Mouse (Mus musculus) layer of hippocampus, postnatal 36 days (tissue): ENCODE results near the gene Gm11027. TPM values are rescaled to one million over a fixed set of nuclear protein-coding genes. Genes with fewer than 3 reads are reported as not detected.

Experiments used
- DNase-seq, 2 experiments: peaks; one replicate each; pipeline ENCODE4 v3.0.0; 2022
- microRNA-seq, 2 experiments: library from miRNA; unstranded; fragments of <30 nt; microRNA quantifications; one replicate each; pipeline ENCODE4 v1.2.0; 2021
- total RNA-seq, 2 experiments: library from RNA; stranded (reverse); gene quantifications; 2 replicates each; pipeline ENCODE4 v1.2.3; 2021

Gm11027 gene
- total RNA-seq, 2 experiments from 2014 or later: not detected

GRCm38 (mm10) chr12:116280149-116280652 lies 5.0 kb downstream of the Gm11027 start:
- no peak for DNase-seq

GRCm38 (mm10) chr12:116280653-116281364 lies 5.6 kb downstream of the Gm11027 start, which contains the start of gene Esyt2:
Gene Esyt2, plus strand, starts transcription at chr12:116281196.
- peak; percentile 100 for DNase-seq

- DNase-seq: peak in 1 of 2 experiments; percentile 16
Observed at GRCm38 (mm10) chr12:116281427-116282281, 6.5 kb downstream of the Gm11027 start.

GRCm38 (mm10) chr12:116282856-116283255 lies 7.7 kb downstream of the Gm11027 start:
- DNase-seq: no peak

GRCm38 (mm10) chr12:116283511-116283910 lies 8.3 kb downstream of the Gm11027 start:
- DNase-seq: no peak

- no peak for DNase-seq
Observed at GRCm38 (mm10) chr12:116293185-116293584, 18.0 kb downstream of the Gm11027 start.

GRCm38 (mm10) chr12:116293599-116294292 lies 18.6 kb downstream of the Gm11027 start:
- DNase-seq: no peak

- DNase-seq: no peak
Observed at GRCm38 (mm10) chr12:116299906-116300305, 24.7 kb downstream of the Gm11027 start.

- no peak for DNase-seq
Observed at GRCm38 (mm10) chr12:116302181-116302580, 27.0 kb downstream of the Gm11027 start.

- no peak for DNase-seq
Observed at GRCm38 (mm10) chr12:116306042-116306441, 30.9 kb downstream of the Gm11027 start.

- DNase-seq: no peak
Observed at GRCm38 (mm10) chr12:116307870-116308269, 32.7 kb downstream of the Gm11027 start.

- DNase-seq: no peak
Observed at GRCm38 (mm10) chr12:116308612-116309011, 33.4 kb downstream of the Gm11027 start.

- DNase-seq: no peak
Observed at GRCm38 (mm10) chr12:116313816-116314215, 38.6 kb downstream of the Gm11027 start.

GRCm38 (mm10) chr12:116315498-116315897 lies 40.3 kb downstream of the Gm11027 start:
- DNase-seq: no peak

GRCm38 (mm10) chr12:116317818-116318217 lies 42.6 kb downstream of the Gm11027 start:
- DNase-seq: no peak

Small RNA genes within 50 kb of the gene (microRNA-seq; reads per million reads assigned to microRNA genes)
- 0 reads per million in 2 experiments for gene Gm23190

Other genes with a start within 250 kb of the Gm11027 start
- 10 to 100 TPM; 32.9 to 33.3 TPM for gene Zfp386, start 227.7 kb upstream of the Gm11027 start, total RNA-seq
- gene Vipr2, start 197.7 kb upstream of the Gm11027 start, total RNA-seq: 1 to 10 TPM in 1 of 2 experiments, under 1 TPM in 1; 0.50 to 1.6 TPM
- 10 to 100 TPM; 17.2 to 17.6 TPM for gene Wdr60, start 12.4 kb upstream of the Gm11027 start, total RNA-seq
- gene Esyt2, start 5.8 kb downstream of the Gm11027 start, total RNA-seq: 10 to 100 TPM; 71.7 to 72.9 TPM
- 1 to 10 TPM; 4.8 to 5.6 TPM for gene Ncapg2, start 130.0 kb downstream of the Gm11027 start, total RNA-seq
- 100 to 1,000 TPM; 281 to 298 TPM for gene Ptprn2, start 210.3 kb downstream of the Gm11027 start, total RNA-seq